Mouse (Mus musculus) neural tube, embryonic 15.5 days (tissue): ENCODE data around the gene Stx6. TPM values are rescaled to one million over a fixed set of nuclear protein-coding genes. Genes with fewer than 3 reads are reported as not detected.

Experiments used
- ATAC-seq: fragments of 200-750 bp; cut with Nextera tagmentation; 2 replicates; pipeline ENCODE4 v1.8.0; 2017; ENCODE audit warnings: mild to moderate bottlenecking, moderate TSS enrichment, moderate library complexity; ENCODE audit not compliant: low FRiP score
- H3K27ac ChIP-seq: fragments of 300-500 bp; sonication (generic); replicated peaks from 2 replicates; pipeline ENCODE4 v1.5.1; 2015; ENCODE audit warnings: mild to moderate bottlenecking, inconsistent platforms
- H3K27me3 ChIP-seq: fragments of 300-500 bp; sonication (generic); replicated peaks from 2 replicates; pipeline ENCODE4 v1.6.1; 2015; ENCODE audit warnings: inconsistent platforms
- H3K36me3 ChIP-seq: fragments of 300-500 bp; sonication (generic); 2 replicates; pipeline ENCODE4 v1.6.1; 2015; ENCODE audit warnings: inconsistent platforms
- H3K4me1 ChIP-seq: fragments of 300-500 bp; sonication (generic); 2 replicates; pipeline ENCODE4 v1.6.1; 2015; ENCODE audit warnings: inconsistent platforms
- H3K4me2 ChIP-seq: fragments of 300-500 bp; sonication (generic); 2 replicates; pipeline ENCODE4 v1.6.1; 2015; ENCODE audit warnings: inconsistent platforms, mild to moderate bottlenecking, moderate library complexity
- H3K4me3 ChIP-seq: fragments of 300-500 bp; sonication (generic); replicated peaks from 2 replicates; pipeline ENCODE4 v1.5.1; 2015; ENCODE audit warnings: mild to moderate bottlenecking, inconsistent platforms
- H3K9ac ChIP-seq: fragments of 300-500 bp; sonication (generic); replicated peaks from 2 replicates; pipeline ENCODE4 v1.6.1; 2015; ENCODE audit warnings: mild to moderate bottlenecking, inconsistent platforms
- H3K9me3 ChIP-seq: fragments of 300-500 bp; sonication (generic); replicated peaks from 2 replicates; pipeline ENCODE4 v1.6.1; 2016; ENCODE audit warnings: inconsistent platforms
- whole genome bisulfite sequencing: fragments of 180-500 bp; shearing (Covaris S2); methylation state at CpG from one replicate; pipeline ENCODE4 v1.1.7; 2015; ENCODE audit warnings: mixed read lengths; 5-methylcytosine and 5-hydroxymethylcytosine counted together
- polyA plus RNA-seq: library from polyadenylated mRNA; unstranded; fragments of >200 nt; fragmentation: Nextera tagmentation; extraction: Ambion mirVana; gene quantifications from 2 replicates; pipeline ENCODE4 v1.2.1, GENCODE M21; 2015

Gene Stx6
- polyA plus RNA-seq, 1 experiment from 2014 or later, result 102 TPM

DNA sequence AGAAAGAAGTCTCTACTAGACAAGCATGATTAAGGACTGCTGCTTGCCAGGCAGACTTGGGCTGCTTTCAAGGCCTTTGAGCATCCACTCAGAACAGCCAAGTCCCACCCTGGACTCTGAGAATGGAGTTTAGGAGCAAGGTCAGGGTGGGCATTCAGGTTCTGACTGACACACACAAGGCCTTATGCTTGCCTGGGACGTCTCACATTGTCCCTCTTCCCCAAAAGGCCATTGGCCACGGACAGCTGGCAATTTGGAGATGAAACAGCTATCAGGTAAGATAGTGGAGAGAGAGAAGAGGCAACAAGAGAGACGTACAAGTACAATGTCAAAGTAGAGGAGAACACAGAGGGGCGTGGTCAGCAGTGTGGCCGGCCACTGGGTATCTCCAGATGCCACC, 93.1 kb downstream of the Stx6 start:
- Histone ChIP-seq H3K27ac (no peak overlapping the region), H3K9me3 (no peaks in the 10 kb centered on the region), H3K4me3 (no peak overlapping the region), H3K9ac (no peak overlapping the region), H3K27me3 (no peaks in the 10 kb centered on the region), H3K4me2 (no peak overlapping the region), H3K36me3 (no peaks in the 10 kb centered on the region), H3K4me1 (no peaks in the 10 kb centered on the region)
- ATAC-seq, result no peak
- WGBS, result 81% methylated on average over 5 of the region's 5 CpGs

- Histone ChIP-seq H3K4me2 (no peak overlapping the region), H3K9me3 (no peaks in the 10 kb centered on the region), H3K36me3 (no peaks in the 10 kb centered on the region), H3K4me3 (no peak overlapping the region), H3K9ac (no peak overlapping the region), H3K27ac (no peak overlapping the region), H3K4me1 (no peaks in the 10 kb centered on the region), H3K27me3 (no peaks in the 10 kb centered on the region)
- whole genome bisulfite sequencing, result 62% methylated on average over 6 of the region's 6 CpGs
- ATAC-seq, result no peak
Measured at GRCm38 (mm10) chr1:155252631-155253121, 94.2 kb downstream of the Stx6 start.

- Histone ChIP-seq H3K4me2 (no peak overlapping the region), H3K9me3 (no peaks in the 10 kb centered on the region), H3K27me3 (no peaks in the 10 kb centered on the region), H3K4me3 (no peak overlapping the region), H3K36me3 (no peaks in the 10 kb centered on the region), H3K4me1 (no peaks in the 10 kb centered on the region), H3K27ac (no peak overlapping the region), H3K9ac (no peak overlapping the region)
- no peak for ATAC-seq
- WGBS, result 78% methylated on average over 12 of the region's 12 CpGs
Measured at GRCm38 (mm10) chr1:155253126-155253525, 94.6 kb downstream of the Stx6 start.

DNA sequence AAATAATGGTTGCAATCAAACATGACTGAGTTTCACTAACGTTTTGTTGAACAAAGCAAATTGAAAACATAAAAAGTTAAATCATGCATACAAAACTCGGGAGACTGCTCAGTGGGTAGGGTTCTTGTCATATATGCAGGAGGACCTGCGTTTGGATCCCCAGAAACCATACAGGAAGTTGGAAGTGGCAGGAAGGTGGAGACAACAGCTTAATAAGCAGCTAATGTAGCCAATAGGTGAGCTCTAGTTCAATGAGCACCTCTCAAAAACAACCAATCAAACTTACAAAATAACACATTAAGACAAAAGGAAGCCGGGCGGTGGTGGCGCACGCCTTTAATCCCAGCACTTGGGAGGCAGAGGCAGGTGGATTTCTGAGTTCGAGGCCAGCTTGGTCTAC, 95.8 kb downstream of the Stx6 start:
- H3K27me3 ChIP-seq, result no peaks in the 10 kb centered on the region
- WGBS, result 88% methylated on average over 8 of the region's 8 CpGs
- H3K4me2 ChIP-seq, result no peak overlapping the region
- H3K9ac ChIP-seq, result no peak overlapping the region
- no peak overlapping the region for H3K27ac ChIP-seq
- ATAC-seq, result no peak
- no peak overlapping the region for H3K4me3 ChIP-seq
- no peaks in the 10 kb centered on the region for H3K9me3 ChIP-seq
- no peaks in the 10 kb centered on the region for H3K4me1 ChIP-seq
- H3K36me3 ChIP-seq, result no peaks in the 10 kb centered on the region

Other genes with a start within 250 kb of the Stx6 start
- 3.9 and 4.8 TPM in 2 replicates for gene Ier5, start 59.1 kb upstream of the Stx6 start, polyA plus RNA-seq
- gene Mr1, start 11.9 kb upstream of the Stx6 start, polyA plus RNA-seq, result 1.6 and 3.0 TPM in 2 replicates
- 3.0 and 4.1 TPM in 2 replicates for gene BC034090, start 85.7 kb downstream of the Stx6 start, polyA plus RNA-seq